Mouse (Mus musculus) limb, embryonic 14.5 days (tissue): ENCODE data around the gene Gm10337. TPM values are rescaled to one million over a fixed set of nuclear protein-coding genes. Genes with fewer than 3 reads are reported as not detected.

Source experiments
- ATAC-seq: fragments of 200-750 bp; cut with Nextera tagmentation; 2 replicates; pipeline ENCODE4 v1.8.0; 2017; ENCODE audit warnings: low read depth, moderate number of reproducible peaks, moderate TSS enrichment; ENCODE audit not compliant: low FRiP score
- DNase-seq: peaks from one replicate; pipeline ENCODE4 v3.0.0-alpha.2; 2015; ENCODE audit warnings: low spot score
- H3K27ac ChIP-seq: fragments of 300-500 bp; sonication (generic); replicated peaks from 2 replicates; pipeline ENCODE4 v1.5.1; 2014; ENCODE audit warnings: low read depth, mild to moderate bottlenecking, low read length, moderate library complexity, mixed read lengths
- H3K27me3 ChIP-seq: fragments of 300-500 bp; sonication (generic); 2 replicates; pipeline ENCODE4 v1.6.1; 2014; ENCODE audit warnings: low read length, mixed read lengths; ENCODE audit not compliant: control insufficient read depth, insufficient read depth
- H3K36me3 ChIP-seq: fragments of 300-500 bp; sonication (generic); 2 replicates; pipeline ENCODE4 v1.6.1; 2014; ENCODE audit warnings: mild to moderate bottlenecking, low read length, moderate library complexity, mixed read lengths; ENCODE audit not compliant: control insufficient read depth, insufficient read depth
- H3K4me1 ChIP-seq: fragments of 300-500 bp; sonication (generic); 2 replicates; pipeline ENCODE4 v1.6.1; 2014; ENCODE audit warnings: antibody characterized with exemption, low read length, mixed read lengths; ENCODE audit not compliant: control insufficient read depth, insufficient read depth
- H3K4me2 ChIP-seq: fragments of 300-500 bp; sonication (generic); replicated peaks from 2 replicates; pipeline ENCODE4 v1.6.1; 2014; ENCODE audit warnings: low read depth, mild to moderate bottlenecking, low read length, moderate library complexity; ENCODE audit not compliant: severe bottlenecking
- H3K4me3 ChIP-seq: fragments of 300-500 bp; sonication (generic); replicated peaks from 2 replicates; pipeline ENCODE4 v1.5.1; 2014; ENCODE audit warnings: low read length
- H3K9ac ChIP-seq: fragments of 300-500 bp; sonication (generic); 2 replicates; pipeline ENCODE4 v1.6.1; 2014; ENCODE audit warnings: mild to moderate bottlenecking, low read depth, low read length, moderate library complexity; ENCODE audit not compliant: severe bottlenecking
- H3K9me3 ChIP-seq: fragments of 300-500 bp; sonication (generic); 2 replicates; pipeline ENCODE4 v1.6.1; 2016; ENCODE audit warnings: low read length; ENCODE audit not compliant: control insufficient read depth
- POLR2A ChIP-seq: fragments of 200-500 bp; IDR thresholded peaks from 2 replicates; pipeline ENCODE4 v1.8.0; 2012; ENCODE audit warnings: inconsistent platforms, mild to moderate bottlenecking, moderate library complexity, borderline replicate concordance; ENCODE audit not compliant: insufficient read depth, insufficient read length; ENCODE audit errors: extremely low read depth
- WGBS: fragments of 180-500 bp; shearing (Covaris S2); extraction: QIAGEN DNeasy Blood & Tissue Kit; methylation state at CpG from one replicate; pipeline ENCODE4 v1.1.7; 2014; 5-methylcytosine and 5-hydroxymethylcytosine counted together
- polyA plus RNA-seq, 2 experiments: library from polyadenylated mRNA; depleted of rRNA in 1 of 2; stranded (reverse) in 1 of 2; unstranded in 1 of 2; fragments of >200 nt; fragmentation: Nextera tagmentation in 1 of 2; extraction: Ambion mirVana in 1 of 2; gene quantifications; 2 replicates each; pipeline versions ENCODE4 v1.2.1 to v1.2.3; 2012 to 2014

Gene Gm10337
- polyA plus RNA-seq, 2 experiments, result not detected

DNA sequence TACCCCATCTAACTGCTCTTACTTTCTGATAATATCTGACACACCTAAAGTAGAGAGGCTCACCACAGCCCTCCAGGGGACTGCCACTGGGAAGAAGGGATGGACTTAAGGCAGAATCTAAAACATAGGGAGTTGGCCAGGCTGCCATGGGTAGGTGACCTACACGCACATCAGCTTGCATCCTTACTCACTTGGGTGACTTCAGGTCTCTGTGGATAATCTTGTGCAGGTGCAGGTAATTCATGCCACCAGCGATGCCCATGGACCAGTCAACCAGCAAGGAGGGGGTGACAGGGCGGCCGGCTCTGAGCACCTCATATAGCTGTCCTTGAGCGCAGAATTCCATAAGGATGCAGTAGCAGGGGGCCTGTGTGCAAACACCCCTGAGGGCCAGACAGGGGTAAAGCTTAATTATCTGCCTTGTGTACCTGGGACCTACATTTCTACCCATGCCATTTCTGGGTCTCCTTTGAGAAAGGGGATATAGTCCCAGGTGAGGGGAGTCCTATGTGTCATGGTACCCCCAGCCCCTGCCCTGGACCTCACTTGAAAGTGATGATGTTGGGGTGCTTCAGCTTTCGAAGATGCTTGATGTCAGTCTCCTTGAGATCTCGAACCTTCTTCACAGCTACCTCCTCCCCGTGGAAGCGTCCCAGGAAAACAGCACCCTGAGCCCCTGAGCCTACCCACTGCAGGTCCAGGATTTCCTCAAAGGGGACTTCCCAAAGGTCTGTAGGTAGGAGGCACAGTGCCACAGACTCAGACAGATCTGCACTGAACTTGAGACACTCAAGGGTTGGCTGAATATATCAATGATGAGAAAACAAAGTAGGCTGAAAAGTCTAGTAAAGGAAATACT lies 631 bp downstream of the Gm10337 start:
- TF ChIP-seq POLR2A, result no peak
- 85% methylated on average over 9 of the region's 9 CpGs for WGBS
- DNase-seq, result no peak
- H3K27me3 ChIP-seq, result no peaks in the 10 kb centered on the region
- no peaks in the 10 kb centered on the region for H3K9me3 ChIP-seq
- H3K9ac ChIP-seq, result no peak overlapping the region
- H3K36me3 ChIP-seq, result peaks cover 73% of the 10 kb centered on the region
- ATAC-seq, result no peak
- H3K4me1 ChIP-seq, result no peaks in the 10 kb centered on the region
- no peak overlapping the region for H3K4me3 ChIP-seq
- no peak overlapping the region for H3K27ac ChIP-seq
- no peak overlapping the region for H3K4me2 ChIP-seq

DNA sequence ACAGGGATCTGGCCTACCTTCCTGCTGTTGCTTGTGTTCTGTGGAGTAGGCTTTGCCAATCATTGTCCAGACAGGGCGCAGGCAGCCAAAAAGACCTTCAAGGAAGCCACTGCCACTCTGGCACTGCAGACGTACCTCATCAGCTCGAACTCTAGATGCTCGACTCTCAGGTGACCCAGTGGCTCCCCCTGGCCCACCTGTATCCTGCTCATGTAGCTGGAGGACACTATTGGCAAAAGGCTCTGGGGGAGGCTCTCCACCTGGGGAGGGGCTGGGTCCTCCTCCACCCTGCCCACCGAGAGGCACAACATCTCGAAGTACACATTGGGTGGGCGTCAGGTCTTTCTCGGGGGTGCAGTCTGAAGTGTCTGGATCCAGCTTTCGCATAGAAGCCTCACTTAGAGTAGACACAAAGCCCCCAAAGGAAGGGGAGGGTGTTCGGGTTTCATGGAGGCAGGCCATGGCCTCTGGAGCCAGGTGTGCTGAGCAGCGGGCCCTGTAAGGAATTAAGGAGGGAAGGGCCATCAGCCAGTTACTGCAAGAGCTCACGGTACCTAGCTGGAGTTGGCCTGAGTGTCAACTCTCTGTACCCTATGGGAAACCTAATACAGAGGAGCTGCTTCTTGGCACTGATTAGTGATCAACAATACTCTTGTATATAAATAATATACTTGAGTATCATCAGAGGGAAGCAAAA lies 1.7 kb downstream of the Gm10337 start:
- H3K4me2 ChIP-seq, result no peak overlapping the region
- no peaks in the 10 kb centered on the region for H3K27me3 ChIP-seq
- H3K9me3 ChIP-seq, result no peaks in the 10 kb centered on the region
- no peak for ATAC-seq
- 75% methylated on average over 12 of the region's 12 CpGs for WGBS
- H3K36me3 ChIP-seq, result peaks cover 62% of the 10 kb centered on the region
- H3K4me1 ChIP-seq, result peaks cover 6% of the 10 kb centered on the region; the same call in 1 of the 2 replicates
- no peak for DNase-seq
- no peak overlapping the region for H3K27ac ChIP-seq
- TF ChIP-seq POLR2A, result no peak
- no peak overlapping the region for H3K9ac ChIP-seq
- no peak overlapping the region for H3K4me3 ChIP-seq

DNA sequence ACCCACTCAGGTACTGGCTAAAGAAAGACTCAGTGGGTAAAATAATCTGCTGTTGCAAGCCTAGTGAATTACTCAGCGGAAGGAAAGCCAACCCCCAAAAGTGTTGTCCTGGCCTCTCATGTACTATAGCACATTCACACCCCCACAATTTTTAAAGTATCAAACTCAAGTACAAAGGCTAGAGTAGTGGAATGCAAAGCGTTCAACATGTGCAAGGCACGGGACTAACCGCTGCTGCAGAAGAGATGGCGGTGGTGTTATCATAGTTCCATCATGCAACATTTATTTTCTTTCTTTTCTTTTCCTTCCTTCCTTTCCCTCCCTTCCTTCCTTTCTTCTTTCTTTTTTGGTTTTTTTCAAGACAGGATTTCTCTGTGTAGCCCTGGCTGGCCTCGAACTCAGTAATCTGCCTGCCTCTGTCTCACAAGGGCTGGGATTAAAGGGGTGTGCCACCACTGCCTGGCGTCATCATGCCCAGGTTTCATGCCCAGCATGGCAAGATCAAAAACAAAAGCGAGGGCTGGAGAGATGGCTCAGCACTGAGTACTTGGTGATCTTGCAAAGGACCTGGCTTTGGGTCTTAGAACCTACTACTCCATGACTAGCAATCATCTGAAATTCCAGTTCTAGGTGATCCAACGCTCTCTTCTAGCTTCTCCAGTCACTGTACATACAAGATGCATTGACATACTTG lies 2.4 kb downstream of the Gm10337 start:
- H3K4me1 ChIP-seq, result peaks cover 8% of the 10 kb centered on the region
- no peak overlapping the region for H3K4me2 ChIP-seq
- H3K4me3 ChIP-seq, result no peak overlapping the region
- H3K27ac ChIP-seq, result no peak overlapping the region
- H3K9ac ChIP-seq, result no peak overlapping the region
- no peak for TF ChIP-seq POLR2A
- H3K36me3 ChIP-seq, result peaks cover 55% of the 10 kb centered on the region
- 85% methylated on average over 9 of the region's 9 CpGs for WGBS
- no peaks in the 10 kb centered on the region for H3K27me3 ChIP-seq
- no peak for DNase-seq
- no peak for ATAC-seq
- H3K9me3 ChIP-seq, result no peaks in the 10 kb centered on the region

DNA sequence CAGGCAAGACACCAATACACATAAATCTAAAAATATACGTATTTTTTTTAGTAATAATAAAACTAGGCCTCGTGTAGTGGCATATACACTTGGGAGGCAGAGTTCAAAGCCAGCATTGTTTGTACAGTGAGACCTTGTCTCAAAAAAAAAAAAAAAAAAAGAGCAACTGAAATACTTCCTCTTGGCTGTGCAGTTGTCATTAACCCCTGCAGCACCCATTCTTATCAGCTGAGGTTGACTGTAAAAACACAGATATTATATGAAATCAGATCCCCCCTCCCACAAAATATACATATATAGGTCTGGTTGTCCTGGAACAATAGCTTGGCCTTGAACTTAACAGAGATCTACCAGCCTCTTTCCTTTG lies 2.9 kb downstream of the Gm10337 start:
- WGBS, result 54% methylated on average over 2 of the region's 2 CpGs
- TF ChIP-seq POLR2A, result no peak
- H3K4me1 ChIP-seq, result peaks cover 13% of the 10 kb centered on the region
- no peak overlapping the region for H3K4me2 ChIP-seq
- no peak overlapping the region for H3K9ac ChIP-seq
- H3K9me3 ChIP-seq, result no peaks in the 10 kb centered on the region
- H3K4me3 ChIP-seq, result no peak overlapping the region
- H3K36me3 ChIP-seq, result peaks cover 50% of the 10 kb centered on the region
- ATAC-seq, result no peak
- no peak for DNase-seq
- H3K27ac ChIP-seq, result no peak overlapping the region
- no peaks in the 10 kb centered on the region for H3K27me3 ChIP-seq

DNA sequence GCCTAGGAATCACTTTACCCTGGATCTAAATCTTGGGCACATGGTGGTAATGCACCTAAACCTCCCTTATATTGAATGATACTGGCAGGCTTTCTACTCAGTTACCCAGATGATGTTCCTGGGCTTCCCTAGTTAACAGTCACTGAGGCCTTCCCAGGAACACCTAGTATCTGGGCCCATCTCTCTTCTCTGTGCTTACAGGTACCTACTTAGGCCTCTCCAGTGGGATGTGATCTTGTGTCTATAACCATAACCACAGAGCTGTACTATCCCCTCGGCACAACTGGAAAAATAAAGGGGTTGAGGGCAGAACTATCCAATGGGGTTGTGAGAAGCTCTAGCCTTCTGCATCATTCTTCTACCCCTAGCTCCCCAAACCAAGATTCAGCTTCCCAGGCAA lies 3.3 kb downstream of the Gm10337 start:
- no peak for DNase-seq
- TF ChIP-seq POLR2A, result no peak

More for the DNA sequence above, 3.3 kb downstream of the Gm10337 start:
- H3K36me3 ChIP-seq, result peaks cover 45% of the 10 kb centered on the region
- 93% methylated on average over 1 of the region's 1 CpGs for WGBS
- no peak for ATAC-seq
- H3K9me3 ChIP-seq, result no peaks in the 10 kb centered on the region
- peaks cover 17% of the 10 kb centered on the region for H3K4me1 ChIP-seq
- H3K27ac ChIP-seq, result no peak overlapping the region
- H3K27me3 ChIP-seq, result no peaks in the 10 kb centered on the region
- no peak overlapping the region for H3K4me2 ChIP-seq
- H3K9ac ChIP-seq, result no peak overlapping the region
- no peak overlapping the region for H3K4me3 ChIP-seq
